Mouse (Mus musculus) brain, embryonic 18.5 days (tissue): Measurements from ENCODE around the gene Elof1.
"Not testable (repeated sequence)": the region's sequence is repeated elsewhere in the genome, so short reads cannot be mapped to it uniquely, and the experiment has no call there.

Experiments
- DNase-seq: peaks from one replicate; pipeline ENCODE4 v3.0.0-alpha.2; 2012; ENCODE audit warnings: low read depth, low spot score

Gene Elof1

DNA sequence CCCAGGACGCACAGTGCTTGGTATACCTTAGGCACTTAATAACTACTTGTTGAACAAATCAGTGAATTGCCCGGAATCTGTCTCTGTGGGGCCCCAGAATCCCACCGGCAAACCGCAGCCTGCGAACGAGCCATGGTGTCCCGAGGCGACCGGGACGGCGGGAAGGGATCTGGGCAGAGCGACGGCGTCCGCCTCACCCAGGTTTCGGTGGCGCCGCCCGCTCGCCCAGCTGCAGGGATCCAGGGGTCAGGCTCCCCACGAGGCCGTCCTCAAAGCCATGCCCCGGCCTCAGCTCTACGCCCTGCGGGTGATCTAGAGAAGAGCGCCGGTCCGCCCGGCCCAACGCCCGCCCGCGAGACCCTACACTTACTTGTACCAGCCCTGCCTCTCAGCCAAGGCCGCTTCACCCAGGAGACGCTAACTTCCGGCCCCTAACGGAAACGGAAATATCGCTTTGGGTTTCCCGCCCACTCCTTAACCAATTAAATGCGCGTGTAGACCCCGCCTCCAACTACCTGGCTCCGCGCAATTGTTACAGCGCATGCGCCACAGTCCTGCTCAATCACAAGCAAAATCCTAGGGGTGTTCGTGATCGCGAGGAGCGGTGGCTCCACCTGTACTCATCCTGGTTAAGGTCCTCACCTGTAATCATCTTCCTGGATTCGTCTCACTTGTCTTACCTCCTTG is at the start of gene Elof1:
Gene Elof1 (minus strand): TSS at position 433 of the 687 bp plus-strand sequence.
- peak; percentile 93 for DNase-seq

DNA sequence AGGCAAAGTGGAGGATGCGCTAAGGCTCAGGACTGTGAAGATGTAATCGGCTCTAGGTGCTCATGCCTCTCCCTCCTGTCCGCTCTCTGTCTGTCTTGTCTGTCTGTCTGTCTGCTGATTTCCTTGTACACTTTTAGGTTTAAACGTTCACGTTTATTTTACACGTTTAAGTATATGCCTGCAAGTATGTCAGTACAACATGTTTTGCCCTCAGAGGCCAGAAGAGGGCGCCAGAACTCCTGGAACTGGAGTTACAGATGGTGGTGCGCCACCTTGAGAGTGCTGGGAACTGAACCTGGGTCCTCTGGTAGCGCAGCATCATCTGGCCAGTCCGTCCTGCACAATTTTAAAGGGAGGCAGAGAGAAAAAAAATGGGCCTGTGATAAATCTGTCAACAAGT is 49.7 kb upstream of the Elof1 start:
- no peak for DNase-seq

DNA sequence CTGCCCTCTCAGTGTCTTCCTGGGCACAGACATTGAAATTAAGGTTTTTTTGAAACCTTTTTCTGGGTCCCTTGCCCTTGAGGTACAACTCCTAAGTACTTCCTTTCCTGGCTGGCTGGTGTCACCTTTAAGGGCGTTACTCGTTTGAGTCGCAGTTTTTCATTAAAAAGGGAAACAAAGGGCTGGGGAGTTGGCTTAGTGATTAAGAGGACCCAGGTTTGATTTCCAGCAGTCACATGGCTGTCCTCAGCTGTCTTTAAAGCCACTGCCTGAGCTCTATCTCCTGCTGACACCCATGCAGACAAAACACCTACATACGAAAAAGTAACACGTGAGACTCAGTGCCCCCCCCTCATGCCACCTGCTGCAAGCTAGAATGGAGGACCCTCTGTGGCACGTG is 49.0 kb upstream of the Elof1 start:
- DNase-seq = no peak

DNA sequence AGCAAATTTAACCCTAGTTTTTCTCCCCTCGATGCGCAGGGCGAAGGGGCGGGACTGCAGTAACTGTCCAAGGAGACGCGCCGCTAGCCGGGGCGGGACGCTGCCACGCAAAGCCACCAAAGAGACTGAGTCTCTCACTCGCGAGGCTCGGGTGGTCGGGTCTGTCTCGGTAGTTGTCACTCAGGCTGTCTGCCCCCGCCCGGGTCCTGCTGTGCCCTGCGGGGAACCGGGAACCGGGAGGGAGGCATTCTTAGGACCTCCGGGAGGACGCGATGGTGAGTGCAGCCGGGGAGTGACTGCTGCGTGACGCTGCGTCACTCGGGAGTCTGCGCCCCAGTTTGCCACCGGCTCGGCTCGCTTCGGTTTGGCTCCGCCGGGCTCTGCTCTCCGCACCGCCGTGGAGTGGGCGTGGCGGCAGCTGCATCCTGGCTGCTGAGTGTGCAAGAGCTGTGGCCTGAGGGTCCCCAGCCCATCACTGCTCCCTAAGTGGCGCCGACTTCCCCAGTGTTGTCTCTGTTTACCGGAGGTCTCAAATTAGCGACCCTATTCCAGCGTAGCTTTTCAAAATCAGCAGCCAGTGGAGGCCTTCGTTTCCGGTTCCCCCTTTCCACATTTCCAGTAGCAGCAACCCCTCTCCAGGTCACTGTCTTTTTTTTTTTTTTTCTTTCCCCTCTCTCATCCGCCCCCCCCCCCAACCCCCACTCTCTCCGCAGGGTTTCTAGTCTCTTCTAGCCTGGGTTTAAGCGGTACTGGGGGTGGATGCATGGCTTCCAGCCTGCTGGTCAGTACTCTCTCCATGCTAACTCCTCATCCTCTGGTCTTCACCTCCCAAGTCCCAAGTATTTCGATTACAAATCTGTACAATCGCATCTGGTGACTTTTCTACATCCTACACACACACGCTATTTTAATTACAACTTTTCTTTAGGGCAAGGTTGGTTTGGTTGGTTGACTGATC is 48.0 kb upstream of the Elof1 start:
- DNase-seq = no peak

DNA sequence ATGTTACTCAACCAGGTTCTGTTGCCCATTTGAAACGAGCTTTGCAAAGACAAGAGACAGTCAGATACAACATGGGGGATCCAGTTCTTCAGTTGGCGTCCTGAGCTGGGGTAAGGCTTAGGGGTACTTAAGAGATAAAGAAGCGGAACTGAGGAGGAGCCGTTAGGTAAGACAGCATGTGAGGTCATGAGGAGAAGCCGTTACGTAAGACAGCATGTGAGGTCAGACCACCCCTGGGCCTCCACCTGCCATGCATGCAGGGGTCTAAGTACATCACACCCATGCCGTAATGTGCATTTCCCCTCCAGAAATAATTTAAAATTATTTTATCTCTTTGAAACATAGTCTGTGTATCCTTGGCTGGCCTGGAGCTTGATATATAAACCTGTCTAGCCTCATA is 45.9 kb upstream of the Elof1 start:
- no peak for DNase-seq

DNA sequence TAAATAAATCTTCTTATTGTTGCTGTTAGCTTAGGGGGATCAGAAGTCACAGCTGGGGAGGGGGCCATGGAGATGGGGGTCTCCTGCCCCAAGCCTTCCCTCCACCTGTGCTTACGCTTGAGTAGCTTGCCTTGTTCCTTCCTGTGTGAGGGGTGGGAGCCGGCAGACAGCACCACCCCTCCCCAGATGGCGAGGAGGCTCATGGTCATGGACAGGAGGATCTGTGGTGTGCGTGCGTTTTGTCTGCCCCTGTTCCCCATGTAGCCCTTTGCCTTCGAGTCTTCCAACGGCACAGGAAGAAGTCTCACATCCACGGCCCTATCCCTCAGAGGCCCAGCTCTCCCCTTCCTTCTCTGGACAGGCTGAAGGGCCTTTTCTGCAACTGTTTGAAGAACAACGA is 45.3 kb upstream of the Elof1 start:
- DNase-seq = no peak

DNA sequence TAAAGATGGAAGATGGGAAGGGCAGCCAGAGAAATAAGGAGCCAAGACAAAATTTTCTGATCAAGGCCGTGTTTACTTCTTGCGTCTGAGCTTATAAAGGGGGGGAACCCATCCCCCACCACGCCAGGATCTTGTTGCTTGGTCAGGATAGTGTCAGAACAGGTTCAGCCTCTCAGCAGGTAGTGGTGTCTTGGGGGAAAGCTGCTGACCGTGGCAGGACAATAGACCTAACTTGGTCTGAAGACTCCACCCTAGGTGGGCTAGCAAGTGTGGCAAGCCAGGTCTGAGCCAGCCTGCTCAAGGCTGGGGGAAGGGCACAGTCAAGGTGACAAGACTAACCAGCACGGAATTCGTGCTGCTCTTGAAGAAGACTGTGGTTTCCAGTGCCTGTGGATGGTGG is 44.3 kb upstream of the Elof1 start:
- DNase-seq = no peak

DNA sequence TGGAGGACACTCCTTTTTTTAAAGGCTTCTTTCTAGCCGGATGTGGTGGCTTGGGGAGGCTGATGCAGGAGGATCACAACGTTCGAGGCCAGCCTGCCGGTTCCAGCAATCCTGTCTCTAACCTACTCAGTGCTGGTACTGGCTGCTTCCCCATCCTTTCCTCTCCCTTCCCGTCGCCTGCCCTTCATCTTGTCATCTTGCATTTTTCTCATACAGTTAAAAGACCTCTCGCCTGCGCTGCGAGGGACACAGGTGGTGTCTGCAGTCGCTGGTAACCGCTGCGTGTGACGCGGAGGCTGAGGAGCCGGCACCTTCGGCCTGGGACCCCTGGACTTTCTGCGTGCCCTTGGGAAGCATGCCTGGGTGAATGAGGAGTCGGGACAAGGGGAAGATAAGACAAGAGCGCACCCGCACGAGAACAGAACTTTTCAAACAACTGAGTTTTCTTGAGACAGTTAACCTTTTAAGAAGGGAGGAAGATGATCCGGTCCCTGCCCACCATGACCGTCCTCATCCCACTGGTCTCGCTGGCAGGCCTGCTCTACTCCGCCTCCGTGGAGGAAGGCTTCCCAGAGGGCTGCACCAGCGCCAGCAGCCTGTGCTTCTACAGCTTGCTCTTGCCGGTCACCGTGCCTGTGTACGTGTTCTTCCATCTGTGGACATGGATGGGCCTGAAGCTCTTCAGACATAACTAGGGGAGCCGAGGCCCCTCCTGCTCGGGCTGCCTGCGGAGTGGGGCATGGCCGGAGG is 40.7 kb upstream of the Elof1 start:
- no peak for DNase-seq

DNA sequence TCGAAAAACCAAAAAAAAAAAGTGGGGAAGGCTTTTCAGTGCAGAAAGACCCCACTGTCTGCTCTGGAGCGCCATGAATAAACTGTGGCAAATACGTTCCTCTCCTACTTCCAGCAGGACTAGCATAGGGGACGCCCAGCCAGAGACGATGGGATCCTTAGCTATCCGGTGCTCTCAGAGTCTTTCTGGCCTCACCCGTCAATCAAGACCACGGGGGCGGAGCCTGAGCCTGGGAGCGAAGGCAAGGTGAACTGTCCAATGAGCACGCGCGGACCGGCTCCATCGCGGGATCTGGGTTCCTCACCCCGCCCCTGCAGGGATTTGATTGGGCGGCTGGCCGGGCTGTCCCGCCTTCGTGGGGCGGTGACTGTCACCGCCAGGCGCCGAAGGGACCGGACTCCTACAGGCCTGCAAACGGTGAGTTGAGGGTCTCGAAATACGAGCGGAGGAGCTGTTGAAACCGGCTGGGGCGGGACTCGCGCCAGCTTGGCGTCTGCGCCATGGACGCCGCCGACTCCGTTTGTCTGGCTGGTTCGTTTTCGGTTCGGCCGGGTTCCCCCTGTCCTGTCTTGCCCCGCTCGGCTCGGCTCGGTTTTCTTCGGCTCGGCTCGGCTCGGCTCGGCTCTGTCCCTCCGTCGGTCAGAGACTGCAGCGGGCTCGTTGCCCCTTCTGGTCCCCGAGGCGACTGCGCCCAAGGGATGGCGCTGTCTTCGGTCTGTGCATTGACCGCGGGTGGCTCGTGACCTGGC is 39.7 kb upstream of the Elof1 start, which contains the start of gene Pigyl:
Gene Pigyl (plus strand): TSS at position 350 of the 749 bp plus-strand sequence.
- DNase-seq = peak; percentile 93

DNA sequence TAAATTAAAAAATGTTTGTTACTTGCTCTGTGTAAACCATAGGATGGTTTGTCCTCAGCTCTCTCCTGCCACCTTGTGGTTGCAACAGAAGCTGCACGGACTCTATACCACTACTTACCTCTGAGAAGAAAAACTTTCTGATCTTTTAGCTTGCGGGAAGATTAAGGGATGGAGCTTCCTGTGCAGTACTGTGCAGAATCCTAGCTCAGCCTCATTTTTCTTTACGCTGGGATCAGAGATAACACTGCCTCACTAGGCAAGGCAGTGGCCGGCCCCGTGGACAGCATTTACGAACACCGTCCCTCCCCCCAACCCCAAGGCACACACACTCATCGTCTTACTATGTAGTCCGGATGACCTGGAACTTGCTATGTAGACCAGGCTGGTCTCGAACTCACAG is 38.6 kb upstream of the Elof1 start:
- DNase-seq = no peak

DNA sequence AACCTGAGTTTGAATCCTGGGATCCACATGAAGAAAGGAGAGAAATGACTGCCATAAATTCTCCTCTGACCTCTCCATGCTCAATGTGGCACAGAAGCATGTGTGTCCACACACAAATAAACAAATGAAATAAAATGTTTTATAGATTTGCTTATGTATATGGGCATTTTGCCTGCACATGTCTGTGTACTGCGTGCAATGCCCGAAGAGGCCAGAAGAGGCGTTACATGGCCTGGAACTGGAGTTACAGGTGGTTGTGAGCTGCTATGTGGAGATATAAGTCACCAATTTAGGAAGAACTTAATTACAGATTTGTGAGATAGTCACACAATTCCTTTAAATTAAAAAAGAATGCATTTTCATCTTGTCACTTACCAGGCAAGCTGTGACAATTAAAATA is 36.8 kb upstream of the Elof1 start:
- no peak for DNase-seq

DNA sequence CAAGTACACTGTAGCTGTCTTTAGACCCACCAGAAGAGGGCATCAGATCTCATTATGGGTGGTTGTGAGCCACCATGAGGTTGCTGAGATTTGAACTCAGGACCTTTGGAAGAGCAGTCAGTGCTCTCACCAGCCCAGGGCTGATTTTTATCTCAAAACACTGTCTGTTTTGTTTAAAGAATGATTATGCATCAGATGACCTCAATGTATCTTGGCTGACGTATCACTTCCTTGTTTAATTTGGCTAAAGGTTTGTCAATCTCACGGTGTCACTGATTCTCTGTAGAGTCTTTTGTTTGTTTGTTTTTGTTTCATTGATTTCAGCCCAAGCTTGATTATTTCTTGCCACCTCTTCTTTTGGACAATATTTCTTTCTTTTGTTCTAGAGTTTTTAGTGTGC is 34.0 kb upstream of the Elof1 start:
- DNase-seq = no peak

DNA sequence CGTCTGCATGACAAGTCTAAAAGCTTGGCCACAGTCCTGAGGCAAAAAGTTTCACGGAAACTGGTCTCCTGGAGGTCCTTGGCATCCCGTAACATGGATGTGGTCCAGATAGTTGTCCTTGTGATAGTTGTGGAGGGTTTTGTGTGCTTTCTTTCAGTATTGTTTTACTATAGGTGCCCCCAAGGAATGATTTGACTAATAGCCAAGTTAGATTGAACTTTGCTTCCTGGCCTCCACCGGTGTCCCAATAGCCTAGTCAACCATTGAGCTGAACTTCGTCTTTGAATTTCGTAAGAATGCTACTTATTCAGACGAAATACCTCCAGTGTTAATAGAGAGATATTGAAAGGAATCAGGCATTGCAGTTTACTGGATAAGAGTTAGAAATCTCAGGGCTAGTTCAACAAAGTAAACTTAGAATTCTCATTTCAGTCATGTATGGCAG is 33.3 kb upstream of the Elof1 start:
- DNase-seq = not testable (repeated sequence)

DNA sequence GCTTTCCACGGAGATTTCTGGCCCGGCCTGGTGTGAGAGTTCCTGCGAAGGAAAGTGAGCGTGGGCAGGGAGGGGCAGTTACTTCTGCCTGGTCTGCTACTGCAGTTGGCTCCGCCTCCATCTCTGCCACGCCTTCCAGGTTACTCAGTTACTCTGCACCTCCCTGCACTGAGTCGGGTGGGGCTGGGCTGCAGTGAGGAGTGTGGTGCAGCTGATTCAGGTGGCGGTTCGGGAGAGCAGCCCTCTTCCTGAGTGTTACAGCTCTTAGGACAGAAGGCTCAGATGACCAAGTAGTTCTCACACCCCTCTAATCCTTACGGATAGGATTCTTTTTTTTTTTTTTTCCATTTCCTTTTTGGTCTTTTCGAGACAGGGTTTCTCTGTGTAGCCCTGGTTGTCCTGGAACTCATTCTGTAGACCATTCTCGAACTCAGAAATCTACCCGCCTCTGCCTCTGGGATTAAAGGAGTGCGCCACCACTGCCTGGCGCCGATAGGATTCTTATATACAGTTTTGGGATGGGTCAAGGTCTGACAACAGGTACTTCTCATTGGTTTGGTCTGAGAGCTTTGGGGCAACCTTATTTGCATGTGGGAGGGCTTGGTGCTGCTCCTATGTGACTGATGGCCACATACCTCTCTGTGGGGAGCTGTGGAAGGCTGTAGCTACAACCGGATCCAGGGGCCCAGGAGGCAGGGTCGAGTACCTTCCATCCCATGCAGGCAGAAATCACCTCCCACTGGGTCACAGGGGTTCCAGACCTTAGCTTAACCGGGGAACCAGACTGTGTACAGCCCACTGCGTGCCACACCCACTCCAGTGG is 32.7 kb upstream of the Elof1 start:
- DNase-seq = no peak

DNA sequence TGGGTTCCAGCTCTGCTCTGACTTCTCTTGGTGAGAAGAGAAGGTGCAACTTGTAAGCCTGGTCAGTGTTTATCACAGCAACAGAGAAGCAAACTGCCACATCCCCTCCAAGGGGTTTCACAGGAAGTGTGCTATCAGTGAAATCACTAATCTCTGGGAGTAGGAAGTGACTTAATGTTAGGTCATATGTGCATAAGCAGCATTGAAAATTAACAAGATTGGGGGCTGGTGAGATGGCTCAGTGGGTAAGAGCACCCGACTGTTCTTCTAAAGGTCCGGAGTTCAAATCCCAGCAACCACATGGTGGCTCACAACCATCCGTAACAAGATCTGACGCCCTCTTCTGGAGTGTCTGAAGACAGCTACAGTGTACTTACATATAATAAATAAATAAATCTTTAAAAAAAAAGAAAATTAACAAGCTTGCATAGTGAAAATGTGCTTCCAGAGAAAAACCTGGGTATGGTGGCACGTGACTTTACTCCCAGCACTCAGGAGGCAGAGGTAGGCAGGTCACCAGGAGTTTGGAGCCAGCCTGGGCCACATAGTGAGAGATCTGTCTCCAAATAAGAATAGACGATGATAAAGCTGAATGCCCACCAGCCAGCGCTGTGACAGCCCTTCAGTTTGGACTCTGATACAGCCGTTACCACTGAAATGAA is 27.5 kb upstream of the Elof1 start:
- DNase-seq = no peak

DNA sequence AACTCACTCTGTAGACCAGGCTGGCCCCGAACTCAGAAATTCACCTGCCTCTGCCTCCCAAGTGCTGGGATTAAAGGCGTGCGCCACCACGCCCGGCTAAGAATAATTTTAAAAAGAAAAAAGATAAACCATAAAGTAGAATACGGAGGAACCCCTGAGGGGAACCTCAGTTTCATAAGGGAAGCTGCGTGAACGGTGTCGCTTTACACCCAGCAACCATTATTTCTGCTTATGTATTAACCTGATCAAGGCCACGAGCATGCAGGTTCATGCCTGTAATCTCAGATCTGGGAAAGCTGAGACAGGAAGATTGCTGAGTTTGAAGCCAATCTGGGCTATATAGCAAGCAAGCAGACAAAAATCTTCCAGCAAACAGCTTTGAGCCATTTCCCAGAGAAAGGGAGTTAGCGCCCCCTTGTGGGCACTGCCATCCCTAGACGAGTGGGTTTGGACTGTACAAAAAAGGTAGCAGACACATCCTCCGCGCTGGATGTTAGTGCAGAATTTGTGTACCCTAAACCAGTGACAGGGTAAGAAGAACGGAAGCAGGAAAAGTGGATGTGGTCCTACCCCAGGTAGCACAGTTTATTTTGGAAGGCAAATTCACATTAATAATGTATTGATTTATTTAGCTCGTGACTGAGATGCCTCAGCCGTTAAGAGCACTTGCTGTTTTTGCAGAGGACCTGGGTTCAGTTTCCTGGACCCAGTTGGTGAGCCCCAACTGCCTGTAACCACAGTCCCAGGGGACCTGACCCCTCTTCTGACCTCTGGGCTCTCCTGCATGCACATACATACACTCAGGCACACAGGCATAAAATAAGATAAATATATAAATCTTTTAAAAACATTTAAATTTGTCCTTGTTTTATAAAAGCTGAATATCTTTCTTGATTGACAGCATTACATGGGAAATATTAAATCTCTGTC is 26.4 kb upstream of the Elof1 start:
- DNase-seq = no peak

DNA sequence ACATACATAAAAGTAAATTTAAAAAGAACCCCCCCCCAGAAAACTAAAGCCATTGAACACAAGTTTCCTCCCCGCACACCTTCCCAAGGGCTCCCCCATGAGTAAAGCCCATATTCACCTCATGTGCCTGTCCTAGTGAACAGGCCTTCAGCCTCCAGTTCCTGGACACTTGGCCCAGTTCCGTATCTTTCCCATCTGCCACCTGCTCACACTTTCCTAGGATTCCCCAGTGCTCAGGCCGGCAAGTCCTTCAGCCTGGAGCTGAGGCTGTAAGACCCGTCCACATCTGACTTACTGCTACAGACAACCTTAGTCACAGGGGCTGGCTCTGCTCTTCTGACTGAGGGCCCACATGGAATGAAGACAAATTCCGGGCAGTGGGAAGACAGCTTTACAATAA is 22.8 kb upstream of the Elof1 start:
- DNase-seq = no peak

DNA sequence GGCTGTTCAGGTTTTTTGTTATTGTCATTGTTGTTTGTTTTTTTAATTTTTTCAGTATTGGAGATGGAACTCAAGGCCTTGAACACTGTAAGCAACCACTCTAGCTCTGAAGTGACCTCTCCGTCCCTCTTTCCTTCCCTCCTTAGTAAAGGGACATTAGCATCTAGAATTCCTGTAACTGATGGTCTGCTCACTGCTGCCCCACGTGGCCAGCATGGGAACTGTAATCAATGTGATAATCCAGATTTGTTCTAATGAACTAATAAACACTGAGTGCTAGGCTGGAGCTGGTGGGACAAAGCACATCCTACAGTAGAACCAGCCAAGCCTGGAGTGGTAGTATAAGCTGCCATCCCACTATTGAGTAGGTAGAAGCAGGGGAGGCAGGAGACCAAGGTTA is 21.5 kb upstream of the Elof1 start:
- DNase-seq = no peak
